Mouse (Mus musculus) CD4-positive naive resting alpha-beta T cell, adult 76 days (primary cell): ENCODE data around the gene Atpif1. TPM values are rescaled to one million over a fixed set of nuclear protein-coding genes. Genes with fewer than 3 reads are reported as not detected.

Source experiments
- total RNA-seq: library from RNA; stranded (reverse); gene quantifications from one replicate; pipeline ENCODE4 v1.2.4, GENCODE M21; 2023

The Atpif1 gene
- 48.2 TPM for total RNA-seq

GRCm38 (mm10) chr4:132532981-132533916 lies at the start of gene Atpif1:
TSS of gene Atpif1 (minus strand) at chr4:132533659.

GRCm38 (mm10) chr4:132563965-132564364 lies 30.5 kb upstream of the Atpif1 start, which contains the start of gene Ptafr:
TSS of gene Ptafr (plus strand) at chr4:132564067.

GRCm38 (mm10) chr4:132535406-132536121 lies 2.1 kb upstream of the Atpif1 start, which contains the start of gene Dnajc8:
TSS of gene Dnajc8 (plus strand) at chr4:132535550.

GRCm38 (mm10) chr4:132510352-132510798 lies 23.1 kb downstream of the Atpif1 start, which contains the start of gene Sesn2:
TSS of gene Sesn2 (minus strand) at chr4:132510501.

Other genes starting within 250 kb of the Atpif1 start
- gene Rab42, start 230.3 kb downstream of the Atpif1 start, total RNA-seq = not detected
- 27.8 TPM for gene Trnau1ap, start 204.1 kb downstream of the Atpif1 start, total RNA-seq
- gene Rcc1, start 180.1 kb downstream of the Atpif1 start, total RNA-seq = 18.3 TPM
- 17.0 TPM for gene Phactr4, start 111.2 kb downstream of the Atpif1 start, total RNA-seq
- 10.2 TPM for gene Med18, start 69.7 kb downstream of the Atpif1 start, total RNA-seq
- 8.7 TPM for gene Sesn2, start 23.2 kb downstream of the Atpif1 start, total RNA-seq
- 117 TPM for gene Dnajc8, start 1.9 kb upstream of the Atpif1 start, total RNA-seq
- 0.79 TPM for gene Ptafr, start 30.4 kb upstream of the Atpif1 start, total RNA-seq
- gene Eya3, start 105.3 kb upstream of the Atpif1 start, total RNA-seq = 58.7 TPM
- 2.2 TPM for gene Xkr8, start 198.9 kb upstream of the Atpif1 start, total RNA-seq
- gene Smpdl3b, start 223.6 kb upstream of the Atpif1 start, total RNA-seq = not detected
- gene Rpa2, start 234.7 kb upstream of the Atpif1 start, total RNA-seq = 52.1 TPM